Mouse (Mus musculus) ES-E14 (cell line): ENCODE measurements around the gene Zbtb40. TPM values are rescaled to one million over a fixed set of nuclear protein-coding genes. Genes with fewer than 3 reads are reported as not detected.

ENCODE experiments used
- DNase-seq: peaks from one replicate; pipeline ENCODE4 v3.0.0-alpha.2; 2013; ENCODE audit warnings: low read depth, low spot score
- H3K27ac ChIP-seq: 2 replicates; pipeline ENCODE4 v1.5.1; 2012; ENCODE audit warnings: low read depth, mild to moderate bottlenecking, low read length, moderate library complexity, mixed read lengths; ENCODE audit not compliant: poor library complexity, insufficient read depth, severe bottlenecking
- H3K36me3 ChIP-seq: 2 replicates; pipeline ENCODE4 v1.6.1; 2012; ENCODE audit warnings: mild to moderate bottlenecking, low read length, moderate library complexity, mixed read lengths; ENCODE audit not compliant: control insufficient read depth, poor library complexity, insufficient read depth, severe bottlenecking
- H3K4me1 ChIP-seq, 2 experiments: fragments of 150-350 bp in 1 of 2; sonication (generic) in 1 of 2; 2 replicates each; pipeline ENCODE4 v1.6.1; 2012; ENCODE audit warnings: low read length in 2 of 2, mild to moderate bottlenecking in 1 of 2, mixed read lengths in 1 of 2; ENCODE audit not compliant: control insufficient read depth in 2 of 2, insufficient read depth in 2 of 2, poor library complexity in 1 of 2
- H3K4me3 ChIP-seq, 2 experiments: fragments of 150-350 bp in 1 of 2; sonication (generic) in 1 of 2; 2 replicates each; pipeline ENCODE4 v1.5.1; 2012; ENCODE audit warnings: low read length in 2 of 2, low read depth in 1 of 2, mild to moderate bottlenecking in 1 of 2, mixed read lengths in 1 of 2; ENCODE audit not compliant: insufficient read depth in 1 of 2, poor library complexity in 1 of 2, severe bottlenecking in 1 of 2
- H3K9ac ChIP-seq: 2 replicates; pipeline ENCODE4 v1.6.1; 2012; ENCODE audit warnings: low read depth, mild to moderate bottlenecking, low read length, mixed read lengths; ENCODE audit not compliant: poor library complexity, insufficient read depth, severe bottlenecking
- H3K9me3 ChIP-seq: fragments of 150-350 bp; sonication (generic); 2 replicates; pipeline ENCODE4 v1.6.1; 2012; ENCODE audit warnings: low read depth, mild to moderate bottlenecking, low read length; ENCODE audit not compliant: control insufficient read depth, insufficient read depth
- CHD2 ChIP-seq: IDR thresholded peaks from 2 replicates; pipeline ENCODE4 v1.6.1; 2014; ENCODE audit warnings: mild to moderate bottlenecking, low read depth, low read length, inconsistent platforms
- HCFC1 ChIP-seq: IDR thresholded peaks from 2 replicates; pipeline ENCODE4 v1.6.1; 2012; ENCODE audit warnings: low read length, inconsistent platforms, borderline replicate concordance; ENCODE audit not compliant: insufficient read depth
- MAFK ChIP-seq: IDR thresholded peaks from 2 replicates; pipeline ENCODE4 v1.6.1; 2014; ENCODE audit warnings: mild to moderate bottlenecking, low read depth, low read length, inconsistent platforms; ENCODE audit not compliant: insufficient read depth
- ZC3H11A ChIP-seq: IDR thresholded peaks from 2 replicates; pipeline ENCODE4 v1.6.1; 2012; ENCODE audit warnings: low read depth, mild to moderate bottlenecking, inconsistent platforms, low read length, borderline replicate concordance
- ZNF384 ChIP-seq: IDR thresholded peaks from 2 replicates; pipeline ENCODE4 v1.6.1; 2012; ENCODE audit warnings: low read depth, low read length, inconsistent platforms
- in situ Hi-C, 2 experiments: fragments of 600-800 bp; cut with MboI; formaldehyde crosslinking; loops; one replicate each; pipeline ENCODE4 v1.15.1; 2025; ENCODE audit warnings: low sequenced_read_pairs in 2 of 2, inconsistent platforms in 1 of 2; ENCODE audit not compliant: unreplicated experiment in 2 of 2
- total RNA-seq: library from RNA; depleted of rRNA; stranded (reverse); fragments of 300-350 nt; gene quantifications from 2 replicates; pipeline ENCODE4 v1.2.3, GENCODE M21; 2012

Gene Zbtb40
- total RNA-seq, 1 experiment = 12.7 TPM

- Histone ChIP-seq H3K27ac (no peak overlapping the region), H3K9ac (no peak overlapping the region), H3K4me3 (no peak overlapping the region), H3K4me1 (peaks cover 0 to 6% of the 10 kb centered on the region in 2 experiments; a peak in 1 of 4 replicates), H3K9me3 (no peaks in the 10 kb centered on the region), H3K36me3 (no peaks in the 10 kb centered on the region)
- no peak for DNase-seq
- in situ Hi-C loops = no loop called here
- TF ChIP-seq CHD2 = no peak
- no peak for TF ChIP-seq ZC3H11A
- no peak for TF ChIP-seq ZNF384
- TF ChIP-seq HCFC1 = no peak
- no peak for TF ChIP-seq MAFK
These were observed 88.0 kb downstream of the Zbtb40 start for GRCm38 (mm10) chr4:136960581-136960980.

DNA sequence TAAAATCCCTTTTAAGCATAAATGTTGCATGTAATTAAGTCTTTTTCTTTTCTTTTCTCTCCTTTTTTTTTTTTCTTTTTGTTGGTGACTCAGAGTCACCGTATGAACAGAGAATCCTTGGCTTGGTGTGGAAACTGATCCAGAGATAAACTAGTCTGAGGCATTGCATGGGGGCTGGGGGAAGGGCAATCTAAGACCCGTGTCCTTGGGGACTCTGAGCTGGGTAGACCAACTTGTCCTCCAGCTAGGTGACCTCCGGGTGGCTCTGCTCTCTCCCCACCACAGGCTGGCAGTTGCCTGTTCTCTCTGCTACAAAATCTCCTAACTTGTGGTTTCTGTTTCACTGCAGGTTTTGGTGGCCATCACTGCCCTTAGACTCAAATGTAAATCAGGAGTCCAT is 88.5 kb downstream of the Zbtb40 start:
- Histone ChIP-seq H3K27ac (no peak overlapping the region), H3K9ac (no peak overlapping the region), H3K36me3 (no peaks in the 10 kb centered on the region), H3K4me3 (no peak overlapping the region), H3K4me1 (peaks cover 0 to 5% of the 10 kb centered on the region in 2 experiments; a peak in 1 of 4 replicates), H3K9me3 (no peaks in the 10 kb centered on the region)
- no peak for TF ChIP-seq HCFC1
- no peak for TF ChIP-seq CHD2
- no peak for TF ChIP-seq ZNF384
- no peak for TF ChIP-seq ZC3H11A
- no peak for TF ChIP-seq MAFK
- no peak for DNase-seq
- in situ Hi-C loops = no loop called here

DNA sequence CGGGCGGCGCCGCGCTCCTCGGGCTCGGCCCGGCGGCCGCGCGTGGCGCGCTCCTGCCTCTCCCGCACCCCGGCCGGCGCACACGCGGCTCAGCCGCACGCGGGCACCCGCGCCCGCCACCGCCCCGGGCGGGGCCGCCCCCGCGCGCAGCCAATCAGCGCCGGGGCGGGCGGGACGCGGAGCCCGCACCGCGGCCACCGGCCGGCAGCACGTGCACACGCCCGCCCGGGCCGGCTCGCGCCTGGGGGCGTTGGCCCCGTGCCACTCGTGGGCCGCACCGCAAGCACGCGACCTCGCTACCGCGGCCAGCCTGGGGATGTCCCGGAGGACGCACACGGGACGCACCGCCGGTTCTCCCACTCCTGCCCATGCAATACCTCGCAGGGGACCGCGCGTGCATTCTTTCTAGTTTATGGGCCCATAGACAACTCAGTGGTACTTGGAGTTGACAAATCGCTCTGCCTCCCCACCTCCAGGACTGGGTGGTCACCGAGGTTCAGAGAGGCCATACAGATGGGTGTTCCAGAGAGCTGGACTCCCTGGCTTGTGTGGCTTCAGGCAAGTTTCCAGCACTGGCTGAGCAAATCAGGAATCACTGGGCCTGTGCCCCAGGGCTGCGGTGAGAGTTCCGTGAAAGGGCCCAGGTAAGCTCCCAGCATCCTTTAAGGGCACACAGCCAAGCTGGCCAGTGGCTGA is 91.7 kb downstream of the Zbtb40 start, which contains the start of gene Epha8:
Epha8 (minus strand) TSS at position 66 of the 696 bp plus-strand sequence.
- TF ChIP-seq MAFK (no peak), HCFC1 (no peak), ZNF384 (no peak), CHD2 (no peak), ZC3H11A (no peak)
- Histone ChIP-seq H3K4me3 (peak within 1 kb of the TSS; percentile 59 to 65), H3K9me3 (no peaks in the 10 kb centered on the region), H3K9ac (peak within 1 kb of the TSS; percentile 60), H3K36me3 (no peaks in the 10 kb centered on the region), H3K4me1 (peaks cover 0 to 5% of the 10 kb centered on the region in 2 experiments; a peak in 1 of 4 replicates), H3K27ac (no peak within 1 kb of the TSS)
- in situ Hi-C loops = no loop called here
- no peak for DNase-seq

DNA sequence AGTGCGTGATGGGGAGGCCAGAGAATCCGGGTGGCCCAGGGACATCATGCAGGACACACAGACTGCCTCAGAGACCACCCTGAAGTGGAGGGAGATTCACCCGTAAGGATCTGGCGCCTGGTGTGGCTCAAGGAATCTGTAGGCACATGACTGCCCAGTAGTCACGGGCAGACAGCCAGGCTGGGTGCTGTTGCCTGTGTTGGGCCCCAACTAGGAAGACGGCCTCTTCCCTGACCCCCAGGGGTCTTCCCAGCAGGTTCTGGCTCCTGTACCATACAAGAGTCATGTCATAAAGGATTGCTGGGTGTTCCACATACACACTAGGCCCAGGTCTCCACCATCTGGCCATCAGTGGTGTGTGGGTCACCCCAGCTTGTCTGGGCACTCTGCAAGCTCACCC is 94.0 kb downstream of the Zbtb40 start:
- no peak overlapping the region for H3K4me3 ChIP-seq
- no peak overlapping the region for H3K9ac ChIP-seq
- no peak overlapping the region for H3K27ac ChIP-seq
- no peak for DNase-seq
- H3K9me3 ChIP-seq = no peaks in the 10 kb centered on the region
- TF ChIP-seq CHD2 = no peak
- no peak for TF ChIP-seq ZNF384
- TF ChIP-seq HCFC1 = no peak
- TF ChIP-seq MAFK = no peak
- no peak for TF ChIP-seq ZC3H11A
- H3K4me1 ChIP-seq = peaks cover 0 to 5% of the 10 kb centered on the region in 2 experiments; a peak in 1 of 4 replicates
- H3K36me3 ChIP-seq = no peaks in the 10 kb centered on the region
- in situ Hi-C loops = no loop called here
